Mouse (Mus musculus): Measurements from ENCODE around the gene Vps45. TPM values are rescaled to one million over a fixed set of nuclear protein-coding genes. Genes with fewer than 3 reads are reported as not detected.
"Not testable (repeated sequence)": the region's sequence is repeated elsewhere in the genome, so short reads cannot be mapped to it uniquely, and the experiment has no call there.

The Vps45 gene
- polyA plus RNA-seq, 2 experiments, result 6.6 to 9.0 TPM

GRCm38 (mm10) chr3:95953023-95953422 lies 105.2 kb downstream of the Vps45 start:
- H3K4me3 ChIP-seq (ENCODE audit: insufficient read depth in 1 of 2, low read depth in 2 of 2, low read length in 2 of 2), result no peak overlapping the region
- H3K36me3 ChIP-seq (replicated peaks; ENCODE audit: control insufficient read depth, insufficient read depth, low read depth), result no peaks in the 10 kb centered on the region
- ATAC-seq (ENCODE audit: insufficient read depth) (no peak), DNase-seq (ENCODE audit: low read depth in 3 of 3, low spot score in 3 of 3) (no peak)
- H3K4me1 ChIP-seq (replicated peaks; ENCODE audit: control insufficient read depth in 2 of 2, insufficient read depth in 2 of 2, low read length in 1 of 2), result peaks cover 8 to 23% of the 10 kb centered on the region in 2 experiments
- H3K9me3 ChIP-seq (ENCODE audit: control insufficient read depth, low read length), result no peaks in the 10 kb centered on the region
- H3K27ac ChIP-seq, result no peak overlapping the region
- H3K27me3 ChIP-seq (ENCODE audit: control insufficient read depth, insufficient read depth, low read length), result no peaks in the 10 kb centered on the region
- TF ChIP-seq CTCF (IDR thresholded peaks at IDR 0.05; ENCODE audit: low read depth) (no peak), EP300 (IDR thresholded peaks at IDR 0.05; ENCODE audit: low read depth) (no peak)
- H3K4me2 ChIP-seq (ENCODE audit: low read depth), result no peak overlapping the region
- H3K9ac ChIP-seq (replicated peaks), result no peak overlapping the region

GRCm38 (mm10) chr3:95951566-95951965 lies 106.7 kb downstream of the Vps45 start:
- Histone ChIP-seq H3K4me2 (ENCODE audit: low read depth) (peak overlapping the region; percentile 87), H3K4me3 (ENCODE audit: insufficient read depth in 1 of 2, low read depth in 2 of 2, low read length in 2 of 2) (peak overlapping the region; percentile 68 to 87), H3K27ac (peak overlapping the region; percentile 86), H3K9ac (replicated peaks) (peak overlapping the region; percentile 87), H3K4me1 (replicated peaks; ENCODE audit: control insufficient read depth in 2 of 2, insufficient read depth in 2 of 2, low read length in 1 of 2) (peaks cover 8 to 19% of the 10 kb centered on the region in 2 experiments; a peak in 3 of 4 replicates)
- H3K9me3 ChIP-seq (ENCODE audit: control insufficient read depth, low read length); DNase-seq (ENCODE audit: low read depth in 3 of 3, low spot score in 3 of 3); H3K36me3 ChIP-seq (replicated peaks; ENCODE audit: control insufficient read depth, insufficient read depth, low read depth); H3K27me3 ChIP-seq (ENCODE audit: control insufficient read depth, insufficient read depth, low read length); ATAC-seq (ENCODE audit: insufficient read depth): not testable (repeated sequence)
- 55% methylated on average over 12 of the region's 12 CpGs for WGBS (ENCODE audit: insufficient replicate concordance)

GRCm38 (mm10) chr3:95950763-95951551 lies 107.3 kb downstream of the Vps45 start:
- Histone ChIP-seq H3K9ac (replicated peaks) (peak overlapping the region; percentile 87), H3K36me3 (replicated peaks; ENCODE audit: control insufficient read depth, insufficient read depth, low read depth) (peaks cover 7% of the 10 kb centered on the region), H3K4me3 (ENCODE audit: insufficient read depth in 1 of 2, low read depth in 2 of 2, low read length in 2 of 2) (peak overlapping the region; percentile 68 to 87), H3K27me3 (ENCODE audit: control insufficient read depth, insufficient read depth, low read length) (no peaks in the 10 kb centered on the region), H3K4me2 (ENCODE audit: low read depth) (peak overlapping the region; percentile 87), H3K9me3 (ENCODE audit: control insufficient read depth, low read length) (no peaks in the 10 kb centered on the region), H3K27ac (peak overlapping the region; percentile 86), H3K4me1 (replicated peaks; ENCODE audit: control insufficient read depth in 2 of 2, insufficient read depth in 2 of 2, low read length in 1 of 2) (peaks cover 6 to 19% of the 10 kb centered on the region in 2 experiments; a peak in 2 of 4 replicates)
- WGBS (ENCODE audit: insufficient replicate concordance), result under 1% methylated on average over 49 of the region's 49 CpGs
- ATAC-seq (ENCODE audit: insufficient read depth) (peak; percentile 92), DNase-seq (ENCODE audit: low read depth in 3 of 3, low spot score in 3 of 3) (peak; percentile 74 to 83 (median 75))
- TF ChIP-seq EP300 (IDR thresholded peaks at IDR 0.05; ENCODE audit: low read depth), result no peak
- no peak for TF ChIP-seq CTCF (IDR thresholded peaks at IDR 0.05; ENCODE audit: low read depth)

Other genes with a start within 250 kb of the Vps45 start
- gene Rprd2, start 239.6 kb downstream of the Vps45 start, polyA plus RNA-seq (2012; rRNA removed), result 4.2 and 5.3 TPM in 2 replicates
- 6.6 and 6.8 TPM in 2 replicates for gene Rprd2, start 239.6 kb downstream of the Vps45 start, polyA plus RNA-seq (2014; fragmentation: Nextera tagmentation; extraction: Ambion mirVana)
- gene Prpf3, start 202.6 kb downstream of the Vps45 start, polyA plus RNA-seq (2012; rRNA removed), result 9.9 and 18.9 TPM in 2 replicates
- 27.2 and 27.5 TPM in 2 replicates for gene Prpf3, start 202.6 kb downstream of the Vps45 start, polyA plus RNA-seq (2014; fragmentation: Nextera tagmentation; extraction: Ambion mirVana)
- gene Mrps21, start 186.9 kb downstream of the Vps45 start, polyA plus RNA-seq (2012; rRNA removed), result 72.5 and 119 TPM in 2 replicates
- gene Mrps21, start 186.9 kb downstream of the Vps45 start, polyA plus RNA-seq (2014; fragmentation: Nextera tagmentation; extraction: Ambion mirVana), result 224 and 226 TPM in 2 replicates
- gene Ciart, start 176.2 kb downstream of the Vps45 start, polyA plus RNA-seq (2012; rRNA removed), result 0.57 and 0.73 TPM in 2 replicates
- 0.32 and 0.53 TPM in 2 replicates for gene Ciart, start 176.2 kb downstream of the Vps45 start, polyA plus RNA-seq (2014; fragmentation: Nextera tagmentation; extraction: Ambion mirVana)
- gene BC028528, start 166.5 kb downstream of the Vps45 start, polyA plus RNA-seq (2012; rRNA removed), result 3.2 and 5.1 TPM in 2 replicates
- 3.8 and 5.1 TPM in 2 replicates for gene BC028528, start 166.5 kb downstream of the Vps45 start, polyA plus RNA-seq (2014; fragmentation: Nextera tagmentation; extraction: Ambion mirVana)
- 26.2 and 28.6 TPM in 2 replicates for gene Aph1a, start 164.5 kb downstream of the Vps45 start, polyA plus RNA-seq (2012; rRNA removed)
- gene Aph1a, start 164.5 kb downstream of the Vps45 start, polyA plus RNA-seq (2014; fragmentation: Nextera tagmentation; extraction: Ambion mirVana), result 14.0 and 16.1 TPM in 2 replicates
- gene Car14, start 153.8 kb downstream of the Vps45 start, polyA plus RNA-seq (2012; rRNA removed), result 4.8 and 5.3 TPM in 2 replicates
- 9.3 and 11.1 TPM in 2 replicates for gene Car14, start 153.8 kb downstream of the Vps45 start, polyA plus RNA-seq (2014; fragmentation: Nextera tagmentation; extraction: Ambion mirVana)
- 39.5 and 104 TPM in 2 replicates for gene Anp32e, start 129.2 kb downstream of the Vps45 start, polyA plus RNA-seq (2012; rRNA removed)
- 39.5 and 45.3 TPM in 2 replicates for gene Anp32e, start 129.2 kb downstream of the Vps45 start, polyA plus RNA-seq (2014; fragmentation: Nextera tagmentation; extraction: Ambion mirVana)
- gene Plekho1, start 62.5 kb downstream of the Vps45 start, polyA plus RNA-seq (2012; rRNA removed), result 6.1 and 9.0 TPM in 2 replicates
- gene Plekho1, start 62.5 kb downstream of the Vps45 start, polyA plus RNA-seq (2014; fragmentation: Nextera tagmentation; extraction: Ambion mirVana), result 3.6 and 5.4 TPM in 2 replicates
- gene Otud7b, start 46.1 kb upstream of the Vps45 start, polyA plus RNA-seq (2012; rRNA removed), result 2.8 and 3.5 TPM in 2 replicates
- gene Otud7b, start 46.1 kb upstream of the Vps45 start, polyA plus RNA-seq (2014; fragmentation: Nextera tagmentation; extraction: Ambion mirVana), result 5.2 and 8.4 TPM in 2 replicates
- 2.7 and 2.8 TPM in 2 replicates for gene Mtmr11, start 103.5 kb upstream of the Vps45 start, polyA plus RNA-seq (2012; rRNA removed)
- 1.9 and 2.1 TPM in 2 replicates for gene Mtmr11, start 103.5 kb upstream of the Vps45 start, polyA plus RNA-seq (2014; fragmentation: Nextera tagmentation; extraction: Ambion mirVana)
- gene Sf3b4, start 113.9 kb upstream of the Vps45 start, polyA plus RNA-seq (2012; rRNA removed), result 48.2 and 54.2 TPM in 2 replicates
- 75.4 and 83.8 TPM in 2 replicates for gene Sf3b4, start 113.9 kb upstream of the Vps45 start, polyA plus RNA-seq (2014; fragmentation: Nextera tagmentation; extraction: Ambion mirVana)
- gene Sv2a, start 122.7 kb upstream of the Vps45 start, polyA plus RNA-seq (2012; rRNA removed), result 0.39 and 0.48 TPM in 2 replicates
- 0.10 and 0.39 TPM in 2 replicates for gene Sv2a, start 122.7 kb upstream of the Vps45 start, polyA plus RNA-seq (2014; fragmentation: Nextera tagmentation; extraction: Ambion mirVana)
- gene Bola1, start 161.2 kb upstream of the Vps45 start, polyA plus RNA-seq (2012; rRNA removed), result 32.2 and 34.0 TPM in 2 replicates
- 49.4 and 49.7 TPM in 2 replicates for gene Bola1, start 161.2 kb upstream of the Vps45 start, polyA plus RNA-seq (2014; fragmentation: Nextera tagmentation; extraction: Ambion mirVana)
- 0.68 TPM in 1 of 2 replicates, not detected in the other for gene Hist2h2ab, start 161.4 kb upstream of the Vps45 start, polyA plus RNA-seq (2012; rRNA removed)
- 0.52 TPM in 1 of 2 replicates, not detected in the other for gene Hist2h2ab, start 161.4 kb upstream of the Vps45 start, polyA plus RNA-seq (2014; fragmentation: Nextera tagmentation; extraction: Ambion mirVana)
- 18.5 and 20.7 TPM in 2 replicates for gene Hist2h2ac, start 162.4 kb upstream of the Vps45 start, polyA plus RNA-seq (2012; rRNA removed)
- gene Hist2h2ac, start 162.4 kb upstream of the Vps45 start, polyA plus RNA-seq (2014; fragmentation: Nextera tagmentation; extraction: Ambion mirVana), result 14.0 and 18.2 TPM in 2 replicates
- 8.7 and 8.9 TPM in 2 replicates for gene Hist2h2be, start 162.7 kb upstream of the Vps45 start, polyA plus RNA-seq (2012; rRNA removed)
- gene Hist2h2be, start 162.7 kb upstream of the Vps45 start, polyA plus RNA-seq (2014; fragmentation: Nextera tagmentation; extraction: Ambion mirVana), result 6.4 and 9.1 TPM in 2 replicates
- gene Hist2h3c2, start 180.7 kb upstream of the Vps45 start, polyA plus RNA-seq (2012; rRNA removed), result 91.6 and 122 TPM in 2 replicates
- 13.6 and 14.6 TPM in 2 replicates for gene Hist2h3c2, start 180.7 kb upstream of the Vps45 start, polyA plus RNA-seq (2014; fragmentation: Nextera tagmentation; extraction: Ambion mirVana)
- gene Hist2h2aa2, start 181.8 kb upstream of the Vps45 start, polyA plus RNA-seq (2012; rRNA removed), result 32.9 and 34.5 TPM in 2 replicates
- gene Hist2h2aa2, start 181.8 kb upstream of the Vps45 start, polyA plus RNA-seq (2014; fragmentation: Nextera tagmentation; extraction: Ambion mirVana), result 34.2 and 39.0 TPM in 2 replicates
- gene Hist2h2aa1, start 187.0 kb upstream of the Vps45 start, polyA plus RNA-seq (2012; rRNA removed), result 45.7 and 46.3 TPM in 2 replicates
- 32.0 TPM in 2 replicates for gene Hist2h2aa1, start 187.0 kb upstream of the Vps45 start, polyA plus RNA-seq (2014; fragmentation: Nextera tagmentation; extraction: Ambion mirVana)
- 2.4 and 3.6 TPM in 2 replicates for gene Hist2h3c1, start 188.2 kb upstream of the Vps45 start, polyA plus RNA-seq (2012; rRNA removed)
- 2.6 and 5.7 TPM in 2 replicates for gene Hist2h3c1, start 188.2 kb upstream of the Vps45 start, polyA plus RNA-seq (2014; fragmentation: Nextera tagmentation; extraction: Ambion mirVana)
- gene Hist2h4, start 204.8 kb upstream of the Vps45 start, polyA plus RNA-seq (2012; rRNA removed), result 12.2 and 16.3 TPM in 2 replicates
- gene Hist2h4, start 204.8 kb upstream of the Vps45 start, polyA plus RNA-seq (2014; fragmentation: Nextera tagmentation; extraction: Ambion mirVana), result 15.1 TPM in 2 replicates
- 68.0 and 127 TPM in 2 replicates for gene Hist2h3b, start 210.2 kb upstream of the Vps45 start, polyA plus RNA-seq (2012; rRNA removed)
- gene Hist2h3b, start 210.2 kb upstream of the Vps45 start, polyA plus RNA-seq (2014; fragmentation: Nextera tagmentation; extraction: Ambion mirVana), result 91.2 and 100 TPM in 2 replicates
- gene Hist2h2bb, start 211.3 kb upstream of the Vps45 start, polyA plus RNA-seq (2012; rRNA removed), result 9.5 and 16.9 TPM in 2 replicates
- 23.3 and 24.5 TPM in 2 replicates for gene Hist2h2bb, start 211.3 kb upstream of the Vps45 start, polyA plus RNA-seq (2014; fragmentation: Nextera tagmentation; extraction: Ambion mirVana)
- gene Fcgr1, start 235.5 kb upstream of the Vps45 start, polyA plus RNA-seq (2012; rRNA removed), result 2.8 and 3.3 TPM in 2 replicates
- 4.8 and 5.6 TPM in 2 replicates for gene Fcgr1, start 235.5 kb upstream of the Vps45 start, polyA plus RNA-seq (2014; fragmentation: Nextera tagmentation; extraction: Ambion mirVana)

Measured in liver, embryonic 14.5 days (tissue).